Mouse (Mus musculus) cerebral cortex, adult 2 months (tissue): ENCODE data around the gene Nxn.

Source experiments
- WGBS: fragments of 180-500 bp; shearing (Covaris S2); methylation state at CpG from one replicate; pipeline ENCODE4 v1.1.7; 2018; 5-methylcytosine and 5-hydroxymethylcytosine counted together

Nxn gene

GRCm38 (mm10) chr11:76401398-76401797 is 2.5 kb upstream of the Nxn start:
- 44% methylated on average over 10 of the region's 10 CpGs for WGBS

GRCm38 (mm10) chr11:76399587-76400330 is 819 bp upstream of the Nxn start:
- WGBS, result 2% methylated on average over 11 of the region's 11 CpGs

- 1% methylated on average over 32 of the region's 33 CpGs for WGBS
Observed at GRCm38 (mm10) chr11:76398312-76398797, 585 bp downstream of the Nxn start.

- 12% methylated on average over 26 of the region's 26 CpGs for whole genome bisulfite sequencing
Observed at GRCm38 (mm10) chr11:76397650-76398311, 1.2 kb downstream of the Nxn start.

- 92% methylated on average over 11 of the region's 11 CpGs for WGBS
Observed at GRCm38 (mm10) chr11:76392996-76393395, 5.9 kb downstream of the Nxn start.

GRCm38 (mm10) chr11:76392532-76392931 is 6.4 kb downstream of the Nxn start:
- 67% methylated on average over 7 of the region's 7 CpGs for WGBS

- 36% methylated on average over 7 of the region's 7 CpGs for WGBS
Observed at GRCm38 (mm10) chr11:76388711-76389110, 10.2 kb downstream of the Nxn start.

GRCm38 (mm10) chr11:76387097-76387496 is 11.8 kb downstream of the Nxn start:
- 84% methylated on average over 1 of the region's 1 CpGs for WGBS

GRCm38 (mm10) chr11:76385746-76386145 is 13.2 kb downstream of the Nxn start:
- 65% methylated on average over 3 of the region's 3 CpGs for WGBS

- 73% methylated on average over 4 of the region's 4 CpGs for WGBS
Observed at GRCm38 (mm10) chr11:76385017-76385416, 13.9 kb downstream of the Nxn start.

- WGBS, result 66% methylated on average over 5 of the region's 5 CpGs
Observed at GRCm38 (mm10) chr11:76384307-76384706, 14.6 kb downstream of the Nxn start.

GRCm38 (mm10) chr11:76382711-76383324 is 16.1 kb downstream of the Nxn start:
- WGBS, result 65% methylated on average over 13 of the region's 13 CpGs

- WGBS, result 71% methylated on average over 15 of the region's 15 CpGs
Observed at GRCm38 (mm10) chr11:76381201-76381885, 17.6 kb downstream of the Nxn start.

GRCm38 (mm10) chr11:76379921-76380544 is 18.9 kb downstream of the Nxn start:
- WGBS, result 70% methylated on average over 11 of the region's 11 CpGs

GRCm38 (mm10) chr11:76376425-76376824 is 22.5 kb downstream of the Nxn start:
- WGBS, result 84% methylated on average over 3 of the region's 3 CpGs

GRCm38 (mm10) chr11:76374491-76375185 is 24.3 kb downstream of the Nxn start:
- WGBS, result 57% methylated on average over 17 of the region's 17 CpGs

- 62% methylated on average over 6 of the region's 6 CpGs for WGBS
Observed at GRCm38 (mm10) chr11:76372534-76372933, 26.4 kb downstream of the Nxn start.

- 63% methylated on average over 2 of the region's 2 CpGs for WGBS
Observed at GRCm38 (mm10) chr11:76372120-76372519, 26.8 kb downstream of the Nxn start.

- 81% methylated on average over 15 of the region's 15 CpGs for WGBS
Observed at GRCm38 (mm10) chr11:76366720-76367119, 32.2 kb downstream of the Nxn start.

- 77% methylated on average over 5 of the region's 5 CpGs for WGBS
Observed at GRCm38 (mm10) chr11:76364038-76364437, 34.9 kb downstream of the Nxn start.

GRCm38 (mm10) chr11:76363636-76364035 is 35.3 kb downstream of the Nxn start:
- WGBS, result 44% methylated on average over 9 of the region's 9 CpGs
